Mouse (Mus musculus): Measurements from ENCODE around the gene Palm2. TPM values are rescaled to one million over a fixed set of nuclear protein-coding genes. Genes with fewer than 3 reads are reported as not detected.

Gene Palm2
- polyA plus RNA-seq, 1 experiment from 2014 or later: 1.4 TPM

DNA sequence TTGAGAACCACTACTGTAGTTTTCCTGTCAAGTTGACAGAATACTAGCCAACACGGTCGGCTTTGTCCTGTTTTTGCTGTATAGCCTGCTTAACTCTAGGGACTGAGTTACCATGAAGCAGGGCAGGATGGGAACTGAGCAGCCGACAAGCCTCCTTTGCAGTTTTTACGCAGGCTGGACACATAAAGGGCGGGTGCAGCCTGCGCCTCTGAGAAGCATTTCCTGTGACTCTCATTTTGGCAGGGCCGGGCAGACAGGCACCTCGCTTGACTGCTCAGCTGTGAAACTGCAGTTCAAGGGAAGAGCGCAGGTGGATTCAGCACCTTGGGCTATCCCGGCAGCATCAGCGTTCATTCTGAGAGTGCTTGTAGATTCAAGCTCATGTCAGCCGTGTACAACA is 247.5 kb downstream of the Palm2 start:
- no peaks in the 10 kb centered on the region for H3K9me3 ChIP-seq (ENCODE audit: control insufficient read depth, low read length)
- no peaks in the 10 kb centered on the region for H3K4me1 ChIP-seq (ENCODE audit: control insufficient read depth, insufficient read depth, low read length)
- 69% methylated on average over 12 of the region's 12 CpGs for WGBS
- DNase-seq (ENCODE audit: low spot score) (no peak), ATAC-seq (ENCODE audit: insufficient read depth, low FRiP score, low TSS enrichment) (no peak)
- H3K27ac ChIP-seq (ENCODE audit: low read depth, low read length): no peak overlapping the region
- no peak overlapping the region for H3K4me3 ChIP-seq (ENCODE audit: low read depth, low read length)
- H3K4me2 ChIP-seq (ENCODE audit: low read depth): no peak overlapping the region
- H3K27me3 ChIP-seq (ENCODE audit: control insufficient read depth, insufficient read depth, low read length): no peaks in the 10 kb centered on the region
- H3K36me3 ChIP-seq (ENCODE audit: control insufficient read depth, insufficient read depth, low read length): no peaks in the 10 kb centered on the region
- no peak overlapping the region for H3K9ac ChIP-seq (ENCODE audit: low read length)

DNA sequence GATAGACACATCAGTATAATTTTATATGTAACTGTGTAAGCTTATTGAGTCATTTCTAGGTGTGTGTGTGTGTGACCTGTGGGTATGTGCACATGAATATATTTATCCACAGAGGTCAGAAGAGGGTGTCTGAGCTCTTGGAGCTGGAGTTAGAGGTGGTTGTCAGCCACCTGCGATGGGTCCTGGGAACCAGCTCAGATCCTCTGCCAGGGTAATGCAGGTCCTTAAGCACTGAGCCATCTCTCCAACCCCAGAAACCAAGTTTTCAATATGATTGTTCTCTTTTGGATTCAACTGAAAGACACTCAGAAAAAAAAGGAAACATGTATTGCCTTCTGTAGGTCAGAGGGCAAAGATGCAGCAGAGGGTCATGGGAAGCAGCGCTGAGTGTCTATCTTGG is 248.3 kb downstream of the Palm2 start:
- no peaks in the 10 kb centered on the region for H3K9me3 ChIP-seq (ENCODE audit: control insufficient read depth, low read length)
- no peaks in the 10 kb centered on the region for H3K36me3 ChIP-seq (ENCODE audit: control insufficient read depth, insufficient read depth, low read length)
- ATAC-seq (ENCODE audit: insufficient read depth, low FRiP score, low TSS enrichment) (no peak), DNase-seq (ENCODE audit: low spot score) (no peak)
- no peak overlapping the region for H3K9ac ChIP-seq (ENCODE audit: low read length)
- H3K4me2 ChIP-seq (ENCODE audit: low read depth): no peak overlapping the region
- 90% methylated on average over 2 of the region's 2 CpGs for WGBS
- no peaks in the 10 kb centered on the region for H3K27me3 ChIP-seq (ENCODE audit: control insufficient read depth, insufficient read depth, low read length)
- no peak overlapping the region for H3K27ac ChIP-seq (ENCODE audit: low read depth, low read length)
- H3K4me1 ChIP-seq (ENCODE audit: control insufficient read depth, insufficient read depth, low read length): no peaks in the 10 kb centered on the region
- no peak overlapping the region for H3K4me3 ChIP-seq (ENCODE audit: low read depth, low read length)

DNA sequence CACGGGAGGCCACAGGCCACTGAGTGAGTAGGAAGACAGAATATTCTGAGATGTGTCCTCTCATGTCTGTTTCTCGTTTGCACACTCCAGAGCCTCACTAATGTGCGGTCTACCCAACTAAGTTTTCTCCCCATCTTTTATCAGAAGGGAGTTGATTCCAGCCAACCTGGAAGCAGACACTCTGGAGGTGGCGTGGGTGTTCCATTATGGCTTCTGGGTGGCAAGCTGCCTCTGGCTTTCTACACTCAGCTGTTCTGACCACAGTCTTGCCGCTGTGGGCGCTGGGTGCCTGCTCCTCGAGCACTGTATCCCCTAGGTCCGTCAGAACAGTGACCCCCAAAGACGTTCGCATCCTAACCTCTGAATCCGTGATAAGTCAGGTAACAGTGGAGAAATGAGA is 248.9 kb downstream of the Palm2 start:
- Histone ChIP-seq H3K27ac (ENCODE audit: low read depth, low read length) (no peak overlapping the region), H3K4me1 (ENCODE audit: control insufficient read depth, insufficient read depth, low read length) (no peaks in the 10 kb centered on the region), H3K36me3 (ENCODE audit: control insufficient read depth, insufficient read depth, low read length) (no peaks in the 10 kb centered on the region), H3K9ac (ENCODE audit: low read length) (no peak overlapping the region), H3K9me3 (ENCODE audit: control insufficient read depth, low read length) (no peaks in the 10 kb centered on the region), H3K4me2 (ENCODE audit: low read depth) (no peak overlapping the region), H3K27me3 (ENCODE audit: control insufficient read depth, insufficient read depth, low read length) (no peaks in the 10 kb centered on the region), H3K4me3 (ENCODE audit: low read depth, low read length) (no peak overlapping the region)
- 90% methylated on average over 11 of the region's 11 CpGs for WGBS
- ATAC-seq (ENCODE audit: insufficient read depth, low FRiP score, low TSS enrichment): no peak
- no peak for DNase-seq (ENCODE audit: low spot score)

DNA sequence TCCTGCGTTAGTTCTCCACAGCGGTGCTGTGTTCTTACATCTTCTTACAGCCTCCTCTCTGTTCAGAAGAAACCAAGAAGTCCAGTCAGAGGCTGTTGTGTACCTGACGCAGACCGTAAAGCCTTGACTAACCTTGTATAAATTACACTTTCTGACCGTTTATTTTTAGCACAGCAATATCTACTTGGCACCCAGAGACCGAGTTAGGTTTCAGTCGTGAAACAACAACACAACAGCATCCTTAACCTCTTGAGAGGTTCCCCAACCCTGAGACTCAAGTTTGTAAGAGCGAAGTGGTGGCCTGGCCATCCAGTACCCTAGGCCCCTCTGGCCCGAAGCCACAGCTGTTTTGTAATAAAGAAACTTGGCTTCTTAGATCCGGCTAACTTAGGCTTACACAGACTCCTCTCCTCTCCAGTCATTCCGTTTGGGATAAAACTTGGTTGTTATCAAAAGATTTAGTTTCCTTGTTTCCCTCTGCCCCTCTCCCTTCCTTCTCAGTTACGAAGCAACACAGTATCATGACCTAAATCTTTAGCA is 250.7 kb downstream of the Palm2 start:
- DNase-seq (ENCODE audit: low spot score): no peak
- no peak for ATAC-seq (ENCODE audit: insufficient read depth, low FRiP score, low TSS enrichment)
- no peak overlapping the region for H3K27ac ChIP-seq (ENCODE audit: low read depth, low read length)

DNA sequence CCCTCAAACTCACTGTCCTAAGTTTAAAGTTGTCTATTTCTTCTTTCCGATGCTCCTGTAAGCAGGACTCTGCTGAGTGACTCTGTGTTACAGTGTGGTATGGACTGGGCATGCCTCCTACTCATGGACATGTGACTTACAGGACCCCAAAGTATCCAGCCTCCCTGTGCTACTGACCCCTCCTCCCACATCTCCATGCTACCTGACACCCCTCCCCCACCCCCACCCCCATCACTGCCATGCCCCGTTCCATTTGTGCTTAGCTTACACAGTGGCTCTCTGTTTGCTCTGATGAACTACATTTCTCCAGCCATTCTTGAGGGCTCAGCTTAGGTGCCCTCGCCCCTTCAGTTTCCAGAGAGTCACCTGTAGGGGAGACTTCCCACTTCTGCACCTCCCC is 252.7 kb downstream of the Palm2 start:
- no peak overlapping the region for H3K9ac ChIP-seq (ENCODE audit: low read length)
- H3K27ac ChIP-seq (ENCODE audit: low read depth, low read length): no peak overlapping the region
- DNase-seq (ENCODE audit: low spot score) (no peak), ATAC-seq (ENCODE audit: insufficient read depth, low FRiP score, low TSS enrichment) (no peak)
- WGBS: 70% methylated on average over 3 of the region's 3 CpGs
- no peaks in the 10 kb centered on the region for H3K4me1 ChIP-seq (ENCODE audit: control insufficient read depth, insufficient read depth, low read length)
- H3K4me3 ChIP-seq (ENCODE audit: low read depth, low read length): no peak overlapping the region
- H3K9me3 ChIP-seq (ENCODE audit: control insufficient read depth, low read length): no peaks in the 10 kb centered on the region
- no peaks in the 10 kb centered on the region for H3K36me3 ChIP-seq (ENCODE audit: control insufficient read depth, insufficient read depth, low read length)
- no peaks in the 10 kb centered on the region for H3K27me3 ChIP-seq (ENCODE audit: control insufficient read depth, insufficient read depth, low read length)
- no peak overlapping the region for H3K4me2 ChIP-seq (ENCODE audit: low read depth)

More for the DNA sequence above, 250.7 kb downstream of the Palm2 start:
- WGBS: 82% methylated on average over 12 of the region's 12 CpGs
- H3K9ac ChIP-seq (ENCODE audit: low read length): no peak overlapping the region
- no peaks in the 10 kb centered on the region for H3K36me3 ChIP-seq (ENCODE audit: control insufficient read depth, insufficient read depth, low read length)
- no peak overlapping the region for H3K4me3 ChIP-seq (ENCODE audit: low read depth, low read length)
- H3K4me2 ChIP-seq (ENCODE audit: low read depth): no peak overlapping the region
- H3K9me3 ChIP-seq (ENCODE audit: control insufficient read depth, low read length): no peaks in the 10 kb centered on the region
- no peaks in the 10 kb centered on the region for H3K4me1 ChIP-seq (ENCODE audit: control insufficient read depth, insufficient read depth, low read length)
- no peaks in the 10 kb centered on the region for H3K27me3 ChIP-seq (ENCODE audit: control insufficient read depth, insufficient read depth, low read length)

DNA sequence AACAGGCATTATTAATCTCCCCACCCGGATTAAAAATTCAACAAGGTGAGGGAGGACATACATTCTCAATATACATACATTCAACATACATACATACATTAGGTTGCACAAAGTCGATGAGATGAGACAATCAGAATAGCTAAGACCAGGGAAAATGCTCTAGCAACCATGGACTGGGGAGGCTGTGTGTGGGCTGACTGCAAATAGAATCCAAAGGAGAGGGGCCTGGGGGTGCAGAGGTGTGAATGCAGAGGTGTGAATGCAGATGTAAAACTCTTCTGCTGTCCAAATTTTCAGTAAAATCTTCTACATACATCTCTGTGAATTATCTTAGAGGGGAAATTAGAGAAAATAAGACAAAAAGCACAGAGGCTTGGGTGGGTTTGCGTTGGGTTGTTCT is 253.5 kb downstream of the Palm2 start:
- Histone ChIP-seq H3K27ac (ENCODE audit: low read depth, low read length) (no peak overlapping the region), H3K4me1 (ENCODE audit: control insufficient read depth, insufficient read depth, low read length) (no peaks in the 10 kb centered on the region), H3K36me3 (ENCODE audit: control insufficient read depth, insufficient read depth, low read length) (no peaks in the 10 kb centered on the region), H3K9me3 (ENCODE audit: control insufficient read depth, low read length) (no peaks in the 10 kb centered on the region), H3K4me3 (ENCODE audit: low read depth, low read length) (no peak overlapping the region), H3K27me3 (ENCODE audit: control insufficient read depth, insufficient read depth, low read length) (no peaks in the 10 kb centered on the region), H3K4me2 (ENCODE audit: low read depth) (no peak overlapping the region), H3K9ac (ENCODE audit: low read length) (no peak overlapping the region)
- ATAC-seq (ENCODE audit: insufficient read depth, low FRiP score, low TSS enrichment) (no peak), DNase-seq (ENCODE audit: low spot score) (no peak)
- 81% methylated on average over 3 of the region's 3 CpGs for WGBS

DNA sequence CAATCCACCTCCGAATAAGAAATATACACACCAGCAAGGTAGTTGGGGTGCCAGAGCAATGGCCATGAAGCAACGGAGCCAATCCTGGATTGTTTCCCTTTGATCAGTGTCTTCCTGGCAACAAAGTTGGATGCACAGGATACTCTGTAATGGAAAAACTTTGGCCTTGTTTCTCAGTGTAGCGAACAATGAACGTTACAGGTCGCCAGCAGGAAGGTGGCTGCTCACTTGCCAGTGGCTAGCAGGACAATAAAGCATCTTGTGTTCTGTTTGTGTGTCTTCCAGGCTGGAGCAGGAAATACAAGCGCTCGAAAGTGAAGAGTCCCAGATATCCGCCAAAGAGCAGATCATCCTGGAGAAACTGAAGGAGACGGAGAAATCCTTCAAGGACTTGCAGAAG is 254.1 kb downstream of the Palm2 start:
- Histone ChIP-seq H3K27ac (ENCODE audit: low read depth, low read length) (no peak overlapping the region), H3K27me3 (ENCODE audit: control insufficient read depth, insufficient read depth, low read length) (no peaks in the 10 kb centered on the region), H3K36me3 (ENCODE audit: control insufficient read depth, insufficient read depth, low read length) (no peaks in the 10 kb centered on the region), H3K4me3 (ENCODE audit: low read depth, low read length) (no peak overlapping the region), H3K9ac (ENCODE audit: low read length) (no peak overlapping the region), H3K4me2 (ENCODE audit: low read depth) (no peak overlapping the region), H3K9me3 (ENCODE audit: control insufficient read depth, low read length) (no peaks in the 10 kb centered on the region), H3K4me1 (ENCODE audit: control insufficient read depth, insufficient read depth, low read length) (no peaks in the 10 kb centered on the region)
- ATAC-seq (ENCODE audit: insufficient read depth, low FRiP score, low TSS enrichment) (no peak), DNase-seq (ENCODE audit: low spot score) (no peak)
- WGBS: 80% methylated on average over 9 of the region's 9 CpGs

DNA sequence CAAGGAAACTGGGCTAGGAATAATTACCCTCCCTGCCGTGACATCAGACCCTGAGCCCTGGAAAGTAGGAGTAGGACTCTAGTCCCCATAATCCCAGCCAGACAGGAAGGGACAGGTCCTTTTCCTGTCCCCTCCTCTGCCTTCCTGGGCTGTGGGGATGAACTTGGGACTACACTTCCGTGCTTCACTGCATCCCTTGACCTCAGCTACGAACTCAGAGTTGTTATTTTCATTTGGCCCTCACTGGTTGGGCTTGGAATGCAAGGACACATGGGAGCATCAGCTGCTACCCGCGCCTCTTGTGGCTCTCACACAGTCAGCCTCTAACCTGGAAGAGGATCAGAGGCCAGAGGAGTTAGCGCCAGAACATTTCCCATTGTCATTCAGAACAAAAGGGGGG is 256.0 kb downstream of the Palm2 start:
- Histone ChIP-seq H3K27me3 (ENCODE audit: control insufficient read depth, insufficient read depth, low read length) (no peaks in the 10 kb centered on the region), H3K4me3 (ENCODE audit: low read depth, low read length) (no peak overlapping the region), H3K36me3 (ENCODE audit: control insufficient read depth, insufficient read depth, low read length) (no peaks in the 10 kb centered on the region), H3K4me2 (ENCODE audit: low read depth) (no peak overlapping the region), H3K27ac (ENCODE audit: low read depth, low read length) (no peak overlapping the region), H3K4me1 (ENCODE audit: control insufficient read depth, insufficient read depth, low read length) (no peaks in the 10 kb centered on the region), H3K9ac (ENCODE audit: low read length) (no peak overlapping the region), H3K9me3 (ENCODE audit: control insufficient read depth, low read length) (no peaks in the 10 kb centered on the region)
- DNase-seq (ENCODE audit: low spot score): no peak
- ATAC-seq (ENCODE audit: insufficient read depth, low FRiP score, low TSS enrichment): no peak
- 67% methylated on average over 6 of the region's 6 CpGs for WGBS

DNA sequence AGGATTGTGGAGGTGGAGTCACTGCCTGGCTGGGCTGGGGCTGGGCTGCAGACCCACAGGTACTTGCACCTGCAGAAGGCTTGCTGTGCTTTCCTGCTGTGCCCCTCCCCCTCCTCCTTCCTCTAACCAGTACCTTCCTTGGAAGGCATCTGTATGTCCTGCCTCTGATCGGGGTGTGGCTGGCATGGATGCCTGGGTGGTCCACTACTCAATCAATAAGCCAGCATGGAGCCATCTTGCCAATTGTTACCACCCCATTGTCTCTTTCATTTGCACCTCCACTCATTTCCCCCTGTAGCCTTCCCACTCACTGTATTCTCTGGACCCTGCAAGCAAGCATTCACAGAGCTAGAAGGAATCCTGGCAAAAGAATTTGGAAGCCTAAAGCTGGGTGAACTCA is 256.8 kb downstream of the Palm2 start:
- H3K27ac ChIP-seq (ENCODE audit: low read depth, low read length): no peak overlapping the region
- no peaks in the 10 kb centered on the region for H3K4me1 ChIP-seq (ENCODE audit: control insufficient read depth, insufficient read depth, low read length)
- no peak for DNase-seq (ENCODE audit: low spot score)
- no peak overlapping the region for H3K9ac ChIP-seq (ENCODE audit: low read length)
- H3K4me2 ChIP-seq (ENCODE audit: low read depth): no peak overlapping the region
- 18% methylated on average over 1 of the region's 1 CpGs for whole genome bisulfite sequencing
- no peaks in the 10 kb centered on the region for H3K27me3 ChIP-seq (ENCODE audit: control insufficient read depth, insufficient read depth, low read length)
- no peak for ATAC-seq (ENCODE audit: insufficient read depth, low FRiP score, low TSS enrichment)
- H3K9me3 ChIP-seq (ENCODE audit: control insufficient read depth, low read length): no peaks in the 10 kb centered on the region
- no peaks in the 10 kb centered on the region for H3K36me3 ChIP-seq (ENCODE audit: control insufficient read depth, insufficient read depth, low read length)
- H3K4me3 ChIP-seq (ENCODE audit: low read depth, low read length): no peak overlapping the region

All from neural tube, embryonic 11.5 days (tissue).